Mouse (Mus musculus) embryo, embryonic 11 days (tissue): Measurements from ENCODE around the gene Atp7b.

ENCODE experiments used
- DNase-seq: peaks from one replicate; pipeline ENCODE4 v3.0.0-alpha.2; 2015

Atp7b gene

GRCm38 (mm10) chr8:22022244-22022643 is 37.9 kb downstream of the Atp7b start:
- peak; percentile 24 for DNase-seq

- DNase-seq = no peak
Measured at GRCm38 (mm10) chr8:22019498-22019897, 40.6 kb downstream of the Atp7b start.

GRCm38 (mm10) chr8:22017731-22018130 is 42.4 kb downstream of the Atp7b start:
- DNase-seq = no peak

DNA sequence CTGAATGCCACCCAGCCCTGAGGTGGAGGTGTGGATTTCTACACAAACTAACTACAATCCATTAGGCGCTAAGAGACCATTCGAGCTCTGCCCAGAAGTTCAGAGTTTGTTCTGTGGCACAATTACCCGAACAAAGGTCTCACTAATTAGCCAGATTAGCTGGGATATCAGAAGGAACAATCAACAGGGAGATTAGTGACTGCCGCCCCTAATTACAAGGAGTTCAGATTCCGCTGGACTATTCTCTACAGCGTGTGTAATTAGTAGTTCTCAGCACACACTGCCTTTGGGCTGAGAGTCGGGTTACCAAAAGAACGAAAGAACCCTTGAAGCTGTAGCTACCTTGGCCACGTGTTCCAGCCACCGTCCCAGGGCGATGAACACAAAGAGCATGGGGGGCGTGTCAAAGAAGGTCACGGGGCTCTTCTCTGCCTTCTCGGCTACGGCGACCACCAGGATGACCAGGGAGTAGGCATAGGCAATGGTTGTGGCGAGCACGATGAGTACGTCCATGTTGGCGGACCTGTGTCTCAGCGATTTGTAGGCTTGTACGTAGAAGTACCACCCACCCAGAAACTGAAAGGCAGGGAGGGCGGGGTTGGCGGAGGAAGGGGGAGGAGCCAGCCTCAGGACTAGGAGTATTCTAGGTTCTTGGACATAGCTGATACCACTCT is 46.9 kb downstream of the Atp7b start:
- peak; percentile 22 for DNase-seq

DNA sequence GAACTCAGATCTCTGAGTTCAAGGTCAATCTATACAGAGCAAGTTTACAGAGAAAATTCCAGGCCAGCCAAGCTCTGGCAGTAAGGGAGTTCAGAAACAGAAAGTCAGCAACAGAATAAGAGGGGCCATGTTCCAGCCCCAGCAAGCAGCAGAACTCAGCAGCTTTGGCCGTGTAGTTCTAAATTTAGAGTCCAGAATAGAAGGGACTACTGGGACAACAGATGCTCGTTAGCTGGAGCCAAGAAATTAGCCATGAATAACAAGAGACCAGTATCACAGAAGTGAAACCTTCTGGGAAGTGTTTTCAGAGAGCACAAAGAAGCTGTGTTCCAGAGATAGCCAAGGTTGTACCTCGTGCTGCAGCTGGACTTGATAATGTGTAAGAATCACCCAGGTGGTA is 50.7 kb downstream of the Atp7b start:
- DNase-seq = no peak

DNA sequence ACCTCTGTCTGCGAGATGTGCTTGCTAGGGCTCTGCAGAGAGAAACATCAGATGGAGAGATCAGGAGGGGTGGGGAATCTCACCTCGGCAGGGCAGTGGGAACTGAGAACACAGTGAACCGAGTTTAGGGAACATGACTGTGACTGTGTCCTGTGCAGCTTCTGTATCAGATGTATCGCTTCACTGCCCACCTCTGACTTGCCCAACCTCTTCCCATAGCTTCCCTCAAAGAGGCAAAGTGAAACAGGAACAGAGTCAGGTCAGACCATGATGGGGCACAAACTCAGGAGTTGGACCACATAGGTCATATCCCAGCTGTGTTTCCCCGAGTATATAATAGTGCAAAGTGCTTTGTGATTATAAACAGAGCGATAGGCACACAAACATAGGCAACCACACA is 53.7 kb downstream of the Atp7b start:
- no peak for DNase-seq

GRCm38 (mm10) chr8:22004750-22005522 is 55.2 kb downstream of the Atp7b start:
- no peak for DNase-seq

DNA sequence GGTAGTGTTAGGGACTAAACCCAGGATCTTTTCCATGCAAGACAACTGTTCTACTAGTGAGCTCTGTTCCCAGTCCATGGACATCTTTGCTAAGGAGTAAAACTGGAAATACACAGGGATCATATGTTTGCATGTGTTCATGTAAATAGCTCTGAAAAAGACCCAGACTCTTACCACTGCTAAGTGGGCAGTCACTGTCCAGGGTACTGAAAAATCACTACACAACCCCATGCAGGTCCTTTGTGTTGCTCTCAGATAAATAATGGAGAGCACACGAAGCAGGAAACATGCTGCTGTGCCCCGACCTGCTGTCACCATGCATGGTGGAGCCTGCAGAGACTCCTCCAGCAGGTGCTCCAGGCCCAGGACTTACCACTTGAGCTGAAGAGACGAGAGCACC is 64.9 kb downstream of the Atp7b start:
- peak; percentile 49 for DNase-seq

DNA sequence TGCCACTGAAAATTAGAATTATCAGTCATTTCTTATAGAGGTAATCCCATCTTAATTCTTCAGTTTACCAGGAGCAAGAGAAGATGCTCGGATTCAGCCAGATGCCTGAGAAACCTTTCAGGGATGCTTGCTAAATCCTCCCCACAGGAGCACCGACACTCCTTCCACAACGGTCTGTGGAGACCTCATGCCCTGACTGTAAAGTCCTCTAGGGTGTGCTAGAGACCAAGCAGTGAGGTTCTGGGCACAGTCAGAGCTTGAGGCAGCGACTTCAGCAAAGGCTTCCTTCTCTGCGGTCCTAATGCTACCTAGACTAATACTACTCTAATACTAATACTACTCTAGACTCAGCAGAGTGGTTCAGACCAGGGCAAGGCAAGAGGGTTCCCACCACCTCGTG is 67.9 kb downstream of the Atp7b start:
- DNase-seq = peak; percentile 61

GRCm38 (mm10) chr8:21981664-21982337 is 78.3 kb downstream of the Atp7b start:
- DNase-seq = peak; percentile 14

GRCm38 (mm10) chr8:21978193-21978592 is 81.9 kb downstream of the Atp7b start:
- DNase-seq = no peak

DNA sequence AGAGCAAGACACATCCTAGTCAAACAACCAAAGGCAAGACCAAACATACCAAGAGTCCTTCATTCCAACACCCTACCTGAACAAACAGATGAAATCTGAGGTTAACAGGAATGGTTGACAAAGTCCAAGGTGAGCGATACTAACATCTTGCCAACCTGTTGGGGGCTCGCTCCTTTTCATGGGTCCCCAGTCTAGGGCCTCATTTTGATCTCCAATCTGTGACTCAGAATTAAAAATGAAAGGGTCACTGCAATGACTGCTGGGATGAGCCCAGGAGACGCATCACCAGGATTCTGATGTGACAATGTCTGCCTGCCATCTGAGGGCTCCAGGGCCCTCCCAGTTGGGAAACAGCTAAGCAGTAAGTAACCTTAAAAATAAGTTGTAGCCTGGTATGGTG is 90.6 kb downstream of the Atp7b start, which contains the start of gene Ccdc70:
Ccdc70 (plus strand) TSS at position 301 of the 400 bp plus-strand sequence.
- no peak for DNase-seq

GRCm38 (mm10) chr8:21966646-21967045 is 93.5 kb downstream of the Atp7b start:
- no peak for DNase-seq

GRCm38 (mm10) chr8:21958414-21958813 is 101.7 kb downstream of the Atp7b start, which contains the start of gene Fam90a1a:
Fam90a1a (plus strand) TSS chr8:21958714.
- DNase-seq = no peak

DNA sequence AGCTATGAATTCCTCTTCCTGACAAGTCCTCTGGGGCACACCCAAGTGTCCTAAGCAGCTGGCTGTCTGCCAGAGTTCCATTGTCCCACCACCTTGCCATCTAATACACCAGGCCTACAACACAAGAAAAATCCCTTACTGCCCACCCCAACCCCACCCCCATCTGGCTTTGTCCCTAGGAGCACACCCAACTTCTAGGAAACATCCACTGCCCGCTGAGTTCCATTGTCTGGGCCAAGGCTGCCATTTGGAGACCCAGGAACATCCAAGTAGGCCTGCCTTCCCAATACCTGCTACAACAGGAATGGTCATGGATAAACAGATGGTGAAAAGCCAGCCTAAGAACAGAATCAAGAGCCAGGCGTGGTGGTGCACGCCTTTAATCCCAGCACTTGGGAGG is 103.8 kb downstream of the Atp7b start:
- DNase-seq = no peak

GRCm38 (mm10) chr8:21955321-21955720 is 104.8 kb downstream of the Atp7b start:
- peak; percentile 59 for DNase-seq

GRCm38 (mm10) chr8:21947311-21948017 is 112.6 kb downstream of the Atp7b start:
- no peak for DNase-seq

GRCm38 (mm10) chr8:21946462-21946861 is 113.6 kb downstream of the Atp7b start, which contains the start of gene Defb13:
Defb13 (plus strand) TSS chr8:21946762.
- DNase-seq = no peak
